Mouse (Mus musculus) frontal cortex, adult 2 months (tissue): ENCODE measurements around the gene Pcnx4. TPM values are rescaled to one million over a fixed set of nuclear protein-coding genes. Genes with fewer than 3 reads are reported as not detected.
A peak's percentile ranks its signal among the peaks of the same experiment; 100 is the strongest.

ENCODE experiments used
- DNase-seq, 2 experiments: peaks; one replicate each; pipeline ENCODE4 v3.0.0; 2022; ENCODE audit warnings: low spot score in 1 of 2; ENCODE audit errors: extremely low spot score in 1 of 2
- polyA plus RNA-seq: library from polyadenylated mRNA; depleted of rRNA; stranded (reverse); fragments of >200 nt; gene quantifications from 2 replicates; pipeline ENCODE4 v1.2.3, GENCODE M21; 2012; rRNA removed

The Pcnx4 gene
- polyA plus RNA-seq = 17.9 and 19.6 TPM in 2 replicates

DNA sequence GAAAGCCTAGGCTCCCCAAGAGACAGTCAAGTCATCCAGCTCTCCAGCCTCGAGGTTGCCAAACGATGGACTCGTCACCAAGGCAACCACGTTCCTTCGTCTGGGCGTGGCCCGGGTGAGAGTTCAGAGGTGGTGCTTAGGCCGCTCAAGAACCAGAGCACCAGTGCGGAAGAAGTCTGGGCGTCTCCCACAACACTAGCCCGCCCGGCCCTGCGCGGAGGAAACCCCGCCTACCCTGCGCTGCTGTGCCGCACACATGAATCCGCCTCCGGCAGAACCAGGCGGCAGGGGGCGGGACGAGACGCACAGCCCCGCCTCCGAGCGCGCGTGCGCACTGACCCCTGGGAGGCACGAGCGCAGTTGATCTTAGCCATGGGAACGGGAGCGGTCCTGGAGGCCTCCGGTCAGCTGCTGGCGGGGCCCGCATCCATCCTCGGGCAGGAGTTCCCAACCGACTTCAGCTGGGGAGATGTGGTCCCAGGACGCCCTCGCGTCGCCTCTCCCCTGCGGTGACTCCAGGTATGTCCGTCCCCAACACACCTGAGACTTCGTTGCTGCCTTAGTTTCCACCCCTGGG is at the start of gene Pcnx4:
TSS of gene Pcnx4 (plus strand) at position 363 of the 577 bp plus-strand sequence.
- peak; percentile 87 to 96 for DNase-seq

DNA sequence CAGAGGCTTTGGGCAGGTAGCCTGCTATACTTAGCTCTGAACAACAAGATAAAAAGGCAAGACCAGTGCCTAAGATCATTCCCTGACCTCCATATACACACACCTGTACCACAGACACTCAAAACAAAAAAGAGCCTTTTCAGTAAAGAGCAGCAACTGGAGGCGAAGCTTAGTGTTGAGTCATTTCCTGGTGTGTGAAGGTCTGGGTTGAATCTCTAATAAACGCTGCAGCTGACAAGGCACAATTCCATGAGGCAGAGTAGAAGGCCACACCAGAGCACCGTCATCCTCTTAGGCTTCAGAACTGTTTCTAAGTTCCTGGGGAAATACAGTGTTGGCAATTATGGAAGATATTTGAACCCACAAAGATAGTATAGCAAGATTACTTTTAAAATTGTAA is 48.7 kb upstream of the Pcnx4 start:
- no peak for DNase-seq

DNA sequence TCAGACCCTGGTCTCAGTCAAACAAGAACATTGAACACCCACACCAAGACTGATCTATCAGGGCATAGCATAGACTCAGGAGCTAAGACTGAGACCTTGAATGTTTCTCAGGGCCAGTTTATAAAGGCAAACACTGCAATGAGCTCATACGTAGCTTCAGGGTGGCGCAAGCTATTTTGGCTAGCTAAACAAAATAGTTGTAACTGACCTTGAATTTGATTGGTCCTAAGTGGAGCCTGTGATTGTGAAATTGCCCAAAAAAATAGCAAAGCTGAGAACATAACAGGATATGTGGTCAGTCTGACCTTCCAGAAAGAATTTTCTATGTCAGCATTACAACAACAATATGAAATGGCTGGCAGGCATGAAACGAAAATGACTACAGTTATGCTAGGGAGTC is 46.2 kb upstream of the Pcnx4 start:
- no peak for DNase-seq

DNA sequence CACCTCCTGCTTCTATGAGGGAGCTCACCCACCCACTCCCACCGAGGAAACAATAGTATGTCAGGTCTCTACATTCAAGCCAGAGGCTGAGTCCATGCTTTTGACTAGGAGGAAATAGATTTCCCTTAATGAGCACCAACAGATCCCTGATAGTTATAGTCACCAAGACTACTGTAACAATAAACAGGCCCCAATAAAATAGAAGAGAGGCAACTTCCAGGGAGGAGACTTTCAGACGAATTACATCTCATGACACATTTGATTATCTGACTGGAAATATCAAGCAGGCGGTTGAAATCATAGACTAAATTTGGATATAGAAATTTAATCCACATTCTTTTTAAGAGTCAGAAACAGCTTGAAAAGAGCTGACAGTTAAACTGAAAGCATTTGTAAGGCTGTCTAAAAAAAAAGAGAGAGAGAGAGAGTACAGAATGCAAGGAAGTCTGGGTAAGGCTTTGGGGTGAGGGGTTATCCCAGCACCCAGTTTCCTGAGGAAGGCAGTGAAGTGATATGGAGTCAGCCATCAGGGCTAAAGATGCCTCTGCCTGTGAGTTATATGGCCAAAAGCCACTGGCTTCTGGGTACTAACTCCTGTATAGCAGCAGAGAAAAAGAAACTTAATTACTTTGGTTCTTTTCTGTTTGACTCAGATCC is 45.0 kb upstream of the Pcnx4 start:
- DNase-seq = no peak

DNA sequence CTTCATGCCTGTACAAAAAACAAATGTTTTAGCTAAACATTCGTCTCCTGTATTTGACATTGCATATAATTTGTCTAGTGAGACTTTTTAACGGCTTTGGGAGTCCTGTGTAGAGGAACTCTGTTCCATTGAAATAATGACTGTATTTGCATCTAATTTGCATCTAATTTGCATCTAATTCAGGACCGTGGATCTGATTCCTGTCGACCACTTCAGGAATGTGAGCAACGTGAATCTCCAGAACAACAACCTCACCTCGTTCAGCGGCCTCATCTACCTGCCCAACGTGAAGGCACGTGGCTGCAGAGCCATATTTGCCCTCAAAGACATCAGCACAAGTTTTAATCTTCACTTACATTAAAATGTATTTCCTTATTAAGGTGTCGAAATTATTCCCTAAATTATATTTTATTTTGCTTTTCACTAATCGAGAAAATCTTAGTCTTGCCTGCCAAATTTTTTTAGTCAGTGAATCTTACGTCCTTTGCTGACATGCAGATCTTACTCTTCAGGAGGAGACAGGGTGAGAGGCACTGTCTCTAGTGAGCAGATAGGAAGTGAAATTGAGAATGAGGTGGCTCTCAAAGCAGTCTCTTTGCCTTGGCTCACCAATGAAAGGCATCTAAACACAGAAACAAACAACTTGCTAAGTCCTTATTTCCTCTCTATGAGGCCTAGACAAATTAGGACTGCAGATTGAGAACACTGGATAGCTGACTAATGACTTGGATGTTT is 39.1 kb upstream of the Pcnx4 start:
- no peak for DNase-seq

DNA sequence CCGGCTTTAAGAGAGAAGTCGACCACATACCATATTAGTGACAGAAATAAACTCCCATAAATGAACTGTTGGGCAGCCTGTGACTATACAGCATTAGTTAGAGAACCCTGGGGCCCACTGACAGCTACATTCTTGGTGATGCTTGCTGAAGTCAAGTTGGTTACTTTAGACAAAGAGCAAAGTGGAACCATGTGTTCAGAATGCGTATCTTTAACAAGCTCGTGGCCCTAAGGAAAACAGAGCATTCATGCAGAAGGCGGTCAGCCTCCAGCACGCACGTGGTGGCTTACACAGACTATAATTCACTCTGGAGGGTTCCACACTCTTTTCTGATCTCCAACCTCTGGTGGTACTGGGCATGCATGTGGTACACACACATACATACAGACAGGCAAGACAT is 26.6 kb upstream of the Pcnx4 start:
- no peak for DNase-seq

DNA sequence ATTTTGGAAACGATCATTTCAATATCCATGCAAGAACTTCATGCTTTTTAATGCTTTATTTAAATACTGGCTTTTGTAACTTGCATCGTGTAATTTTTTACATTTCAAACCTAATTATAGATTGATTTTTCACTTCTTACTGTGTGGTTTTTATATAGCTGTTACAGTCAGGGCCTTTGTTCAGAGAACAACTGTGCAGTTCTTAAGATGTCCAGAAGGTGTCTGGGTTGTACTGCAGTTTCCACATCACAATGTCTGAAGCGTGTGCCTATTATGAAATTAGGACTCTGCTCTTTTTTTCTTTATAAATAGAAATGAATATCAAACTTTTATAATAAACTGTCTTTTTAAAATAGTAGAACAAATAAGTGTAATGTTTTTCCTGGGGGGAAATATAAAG is 20.7 kb upstream of the Pcnx4 start:
- DNase-seq = peak in 1 of 2 experiments; percentile 49

DNA sequence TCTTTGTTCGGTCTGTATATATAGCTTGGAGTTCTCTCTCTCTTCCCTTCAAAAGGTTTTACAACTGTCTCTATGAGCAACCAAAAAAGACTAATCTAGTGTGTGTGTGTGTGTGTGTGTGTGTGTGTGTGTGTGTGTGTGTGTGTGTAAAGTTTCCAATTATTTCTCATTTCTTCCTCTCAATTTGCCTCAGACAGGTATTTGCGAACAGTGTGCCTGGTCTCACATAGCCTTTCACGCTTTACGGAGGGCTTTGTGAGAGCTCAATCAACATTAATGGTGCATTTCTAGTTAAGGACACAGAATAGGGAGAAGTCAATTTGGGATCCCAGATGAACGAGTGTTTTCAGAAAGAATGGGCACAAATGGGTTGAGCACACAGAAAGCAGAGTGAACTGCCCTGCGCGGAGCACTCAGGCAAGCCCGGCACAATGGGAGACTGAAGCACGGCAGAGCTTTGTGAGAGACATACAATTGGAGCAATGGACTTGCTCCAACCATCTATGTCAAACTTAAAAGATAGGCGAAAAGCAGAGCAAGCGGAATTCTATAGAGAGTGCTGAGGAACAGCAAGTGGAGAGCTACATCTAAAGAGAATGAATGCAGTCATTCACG is 18.0 kb upstream of the Pcnx4 start:
- DNase-seq = no peak

DNA sequence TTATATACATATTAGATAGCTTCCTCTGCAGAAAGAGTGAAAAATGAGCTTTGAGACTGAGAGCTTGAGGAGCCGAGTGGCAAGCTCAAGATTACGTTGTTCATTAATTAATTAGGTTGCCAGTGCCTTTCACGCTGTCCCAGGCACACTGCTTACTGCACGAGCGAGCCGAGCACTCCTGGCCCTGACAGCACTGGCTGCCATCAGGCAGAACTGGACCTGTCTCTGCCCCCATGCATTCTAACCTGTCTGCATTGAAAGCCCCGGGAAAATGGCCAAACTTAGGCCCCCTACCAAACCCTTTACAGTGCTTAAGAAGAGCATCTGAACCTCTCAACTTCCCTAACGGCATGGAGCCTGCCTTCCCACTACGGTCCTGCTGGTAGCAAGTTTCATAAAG is 16.8 kb upstream of the Pcnx4 start:
- no peak for DNase-seq

DNA sequence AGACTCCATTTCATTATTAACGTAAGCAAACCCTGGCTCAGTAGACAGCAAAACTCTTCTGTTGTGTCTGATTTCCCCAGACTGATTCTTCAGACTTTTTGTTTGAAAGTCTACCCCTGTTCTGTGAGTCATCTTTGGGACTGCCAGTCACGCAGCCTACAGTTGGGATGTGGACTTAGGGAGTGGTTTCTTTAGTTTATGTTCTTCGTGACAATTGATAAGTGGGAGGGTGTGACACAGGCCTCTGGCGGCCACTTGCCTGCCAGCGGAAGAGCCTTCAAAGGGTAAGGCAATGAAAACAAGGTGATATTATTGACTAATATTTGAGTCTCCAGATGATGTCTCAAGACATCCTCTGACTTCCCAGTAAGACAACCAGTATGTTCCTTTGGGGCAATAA is 16.3 kb upstream of the Pcnx4 start:
- DNase-seq = no peak

DNA sequence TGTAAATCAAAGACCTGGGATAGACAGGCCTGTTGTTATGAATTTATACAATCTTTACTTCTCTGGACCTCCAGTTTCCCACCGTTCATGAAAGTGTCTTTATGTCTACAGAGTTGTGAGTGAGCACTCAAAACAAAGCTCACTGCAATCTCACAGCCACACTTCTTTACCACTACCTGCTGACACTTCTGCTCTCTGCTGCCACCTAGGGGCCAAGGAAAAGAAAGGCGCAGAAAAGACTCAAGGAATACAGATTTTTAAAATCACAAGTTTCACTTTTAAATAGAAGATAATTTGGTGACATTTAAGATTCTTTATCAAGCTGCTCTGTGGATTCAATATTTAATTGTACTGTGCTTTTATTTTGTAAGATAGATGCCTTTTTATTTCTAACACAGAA is 15.5 kb upstream of the Pcnx4 start:
- peak in 1 of 2 experiments; percentile 62 for DNase-seq

DNA sequence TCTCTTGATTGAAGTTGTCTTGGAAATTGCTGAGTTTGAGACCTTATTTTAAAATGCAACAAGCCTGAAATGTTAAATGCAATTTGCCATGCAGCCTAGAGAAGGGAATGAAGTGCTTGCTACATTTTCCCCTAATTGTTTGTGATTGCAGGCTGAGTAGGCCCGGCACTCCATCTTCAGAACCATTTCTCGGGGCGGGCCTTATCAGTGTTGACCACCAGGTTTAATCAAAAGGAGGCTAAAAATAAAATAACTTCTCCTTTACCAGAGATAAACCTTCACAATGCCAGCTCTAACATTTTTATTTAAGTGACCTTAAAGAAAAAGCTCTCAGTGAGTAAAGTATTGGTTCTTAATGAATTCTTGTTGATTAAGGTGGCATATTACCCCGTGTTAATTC is 10.6 kb upstream of the Pcnx4 start:
- no peak for DNase-seq

DNA sequence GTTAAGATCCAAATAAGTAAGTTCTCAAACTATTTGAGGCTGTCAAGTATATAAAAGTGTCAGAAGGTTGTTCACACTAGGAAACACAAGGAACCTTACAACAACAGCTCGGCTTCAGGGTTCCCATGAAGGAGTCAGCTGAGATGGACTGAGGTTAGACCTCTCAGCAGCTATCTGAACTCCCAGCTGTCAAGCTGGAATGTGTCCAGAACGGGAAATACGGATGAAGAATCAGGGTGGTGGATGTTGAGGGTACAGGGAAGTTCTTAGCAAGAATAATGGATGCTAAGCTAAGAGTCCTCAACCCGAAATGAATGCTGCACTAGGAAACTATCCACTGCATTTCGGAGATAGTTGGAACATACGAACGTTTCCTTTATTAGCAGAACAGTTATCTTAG is 3.9 kb upstream of the Pcnx4 start:
- DNase-seq = no peak

DNA sequence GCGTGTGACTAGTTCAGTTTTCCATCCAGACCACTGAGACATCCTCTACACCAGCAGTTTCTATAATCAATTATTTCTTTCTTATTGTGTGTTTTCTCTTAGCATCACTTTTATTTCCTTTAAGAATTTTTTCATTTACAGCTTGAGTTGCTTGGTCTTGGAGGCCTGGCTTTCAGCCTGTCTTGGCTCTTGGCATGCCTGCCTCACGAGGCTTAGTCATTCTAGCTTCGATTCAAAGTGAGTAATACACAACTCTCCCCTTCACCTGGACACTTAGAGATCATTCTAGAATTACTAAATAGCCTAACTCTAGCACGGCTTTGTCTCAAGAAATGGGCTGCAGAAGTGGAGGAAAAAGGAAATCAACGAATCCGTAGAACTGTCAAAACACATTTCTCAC is 2.2 kb upstream of the Pcnx4 start:
- DNase-seq = no peak

DNA sequence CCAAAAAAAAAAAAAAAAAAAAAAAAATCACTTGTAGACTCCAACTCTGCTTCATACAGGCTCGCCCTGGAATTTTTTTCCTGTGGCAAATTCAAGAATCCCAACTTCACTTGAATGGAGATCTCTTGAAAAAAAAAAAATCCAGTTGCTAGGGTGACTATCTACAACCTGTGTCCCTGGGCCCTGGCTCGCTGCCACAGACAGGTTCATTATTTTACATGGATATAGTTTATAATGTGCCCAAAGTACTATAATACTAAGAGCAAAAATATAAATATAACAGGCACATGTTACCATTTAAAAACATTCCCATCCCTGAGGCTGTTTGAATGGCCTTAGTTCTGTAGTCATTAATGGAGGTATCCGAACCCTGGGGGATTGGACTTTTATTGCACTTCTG is 584 bp upstream of the Pcnx4 start:
- no peak for DNase-seq

DNA sequence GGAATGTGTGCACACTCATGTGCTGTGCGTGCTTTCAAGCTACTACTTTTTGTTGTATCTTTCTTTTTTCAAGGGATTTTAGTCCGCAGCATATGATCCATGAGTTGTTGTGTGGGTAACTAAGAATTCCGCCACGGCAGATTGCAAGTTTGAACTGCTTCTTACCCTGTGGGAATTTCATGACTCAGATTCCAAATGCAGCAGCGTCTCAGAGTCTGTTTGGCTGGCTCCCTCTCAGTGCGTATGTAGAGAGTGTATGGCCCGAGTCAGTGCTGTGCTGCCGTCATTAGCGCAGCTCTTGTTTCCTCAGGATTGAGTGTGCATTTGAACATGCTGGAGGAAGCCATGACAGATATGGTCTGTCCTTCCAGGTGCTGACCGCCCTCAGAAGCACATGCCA is 2.4 kb downstream of the Pcnx4 start:
- peak; percentile 53 to 78 for DNase-seq

DNA sequence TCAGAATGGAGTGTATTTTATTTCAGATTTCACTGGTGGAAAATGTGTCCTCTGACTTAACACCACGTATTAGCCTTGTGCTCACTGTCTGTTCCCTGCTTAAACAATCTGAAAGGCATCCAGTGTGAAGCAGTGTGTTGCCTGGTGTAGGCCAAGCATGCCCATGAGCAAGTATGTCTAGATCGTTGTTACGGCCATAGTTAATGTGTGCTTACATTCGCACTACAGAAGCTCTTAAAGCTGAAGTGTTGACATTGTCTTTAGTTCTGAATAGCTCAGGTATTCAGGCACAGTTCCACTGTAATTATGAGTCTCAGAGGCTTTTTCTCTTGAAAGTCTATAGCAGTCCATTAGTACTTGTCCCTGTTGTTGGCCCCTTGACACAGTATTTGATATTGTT is 18.2 kb downstream of the Pcnx4 start:
- no peak for DNase-seq

DNA sequence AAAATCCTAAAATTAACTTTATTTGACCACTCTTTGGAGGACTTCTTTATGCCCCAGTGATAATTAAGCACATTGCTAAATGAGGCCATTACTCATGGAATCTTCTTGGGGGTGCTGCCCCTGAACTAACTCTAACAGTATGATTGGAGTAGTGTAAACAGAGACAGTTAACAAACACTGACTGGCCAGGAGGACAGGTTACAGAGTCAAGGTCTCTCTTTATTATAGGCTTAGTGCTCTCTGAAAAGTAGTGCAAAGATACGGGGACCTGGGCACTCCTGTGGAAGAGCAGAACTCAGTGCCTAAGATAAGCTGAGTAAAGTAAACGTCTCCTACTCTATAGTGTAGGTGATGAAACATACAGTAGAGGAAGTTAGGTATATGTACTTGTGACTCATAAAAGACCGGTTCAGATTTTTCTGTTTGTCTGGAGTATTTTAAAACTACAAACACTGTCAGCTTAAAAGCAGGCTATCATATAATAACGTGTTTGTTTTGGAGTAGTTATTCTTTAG is 28.2 kb downstream of the Pcnx4 start:
- no peak for DNase-seq

DNA sequence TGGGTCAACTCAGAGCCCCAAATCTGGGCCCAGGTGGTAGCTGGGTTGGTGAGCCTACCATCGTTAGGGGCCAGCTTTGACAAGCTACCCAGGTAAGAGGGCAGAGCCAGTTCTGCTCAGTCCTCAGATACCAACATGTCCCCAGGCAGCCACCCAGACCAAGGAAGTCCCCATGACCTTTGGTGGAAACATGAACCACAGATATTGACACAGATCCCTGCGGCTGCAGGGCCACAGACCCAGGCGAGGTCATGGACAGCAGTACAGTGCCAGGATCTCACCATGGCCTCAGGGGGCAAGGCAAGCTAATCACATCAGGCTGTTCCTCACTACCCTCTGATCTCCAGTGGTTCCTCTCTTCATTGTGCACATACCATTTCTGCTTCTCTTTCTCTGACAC is 45.8 kb downstream of the Pcnx4 start:
- DNase-seq = no peak

DNA sequence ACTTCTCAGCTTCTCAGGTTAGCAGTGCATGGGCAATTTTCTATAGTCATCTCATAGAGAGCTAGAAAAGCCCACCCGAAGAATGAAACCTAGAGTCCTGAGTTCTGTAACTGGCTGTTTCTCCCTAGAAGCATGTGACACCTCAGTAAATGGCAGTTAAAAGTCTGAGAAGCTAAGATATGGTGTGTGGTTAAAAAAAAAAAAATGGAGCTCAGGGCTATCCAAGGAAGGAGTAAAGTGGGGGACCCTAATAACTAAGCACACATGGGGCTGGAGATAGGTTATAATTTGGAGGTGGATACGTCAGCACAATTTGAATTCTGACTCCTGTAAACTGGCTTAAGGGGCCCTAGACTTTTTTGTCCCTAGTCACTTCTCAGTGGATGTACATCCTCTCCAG is 46.9 kb downstream of the Pcnx4 start:
- no peak for DNase-seq

DNA sequence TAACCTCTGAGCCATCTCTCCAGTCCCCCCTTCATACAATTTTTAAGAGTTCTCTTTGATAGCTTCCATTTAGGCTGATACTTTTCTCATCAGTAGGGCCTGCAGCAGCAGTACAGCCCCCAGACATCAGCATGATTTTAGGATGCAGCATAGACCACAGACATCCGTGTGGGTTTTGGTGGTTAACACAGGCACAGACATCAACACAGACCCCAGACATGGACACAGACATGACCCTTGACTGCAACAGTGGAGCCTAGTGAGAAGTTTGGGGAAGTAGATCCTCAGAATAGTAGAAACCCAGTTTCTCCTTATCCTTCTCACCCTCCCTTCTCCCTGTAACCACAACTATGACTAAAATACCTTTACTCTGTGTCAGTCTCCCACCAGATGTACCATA is 49.2 kb downstream of the Pcnx4 start:
- DNase-seq = no peak
